Mouse (Mus musculus): ENCODE data around the gene Cplx3.

DNA sequence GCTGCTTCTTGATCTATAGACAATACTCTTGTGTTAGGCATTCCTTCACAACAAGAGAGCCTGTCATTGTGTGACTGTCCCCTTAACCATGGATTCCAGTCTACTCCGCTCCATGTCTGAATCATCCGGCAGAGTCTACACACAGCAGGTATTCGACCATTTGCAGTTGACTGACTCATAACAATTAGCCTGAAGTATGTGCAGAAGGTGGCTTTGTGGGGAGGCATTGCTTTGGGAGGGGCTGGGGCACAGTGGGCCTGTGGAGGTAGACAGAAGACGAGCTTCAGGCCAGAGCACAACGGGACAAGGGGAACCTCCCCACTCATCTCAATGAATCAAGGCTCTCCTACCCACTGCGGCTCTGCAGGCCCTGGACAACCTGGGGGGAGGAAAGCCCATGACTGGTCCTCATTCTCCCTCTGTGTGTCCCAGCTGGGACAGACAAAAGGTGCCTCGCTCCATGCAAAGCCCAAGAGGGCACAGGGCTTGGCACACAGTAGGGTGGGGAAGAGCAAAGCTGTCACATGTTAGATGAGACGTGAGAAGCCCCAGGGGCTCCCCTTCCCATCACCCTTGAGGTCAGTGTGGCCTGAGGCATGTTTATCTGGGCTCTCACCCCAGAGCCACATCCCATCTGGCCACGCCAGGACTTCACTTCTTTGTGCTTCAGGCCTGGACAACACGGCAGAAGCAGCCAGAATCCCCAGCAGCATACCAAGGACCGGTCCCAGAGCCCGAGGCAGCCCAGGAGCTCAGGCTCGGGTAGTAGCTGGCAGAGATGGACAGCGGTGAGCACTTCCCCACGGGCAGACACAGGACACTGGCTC, 19.8 kb upstream of the Cplx3 start:
- TF ChIP-seq POLR2A (IDR thresholded peaks at IDR 0.05; ENCODE audit: low read depth, low read length) (no peak), CTCF (conservative IDR thresholded peaks at IDR 0.05; ENCODE audit: insufficient read depth, insufficient read length, low read depth, low read length) (no peak)
